Mouse (Mus musculus): ENCODE measurements around the gene Tubb2b. TPM values are rescaled to one million over a fixed set of nuclear protein-coding genes. Genes with fewer than 3 reads are reported as not detected.

Gene Tubb2b
- 36.7 and 40.0 TPM in 2 replicates for polyA plus RNA-seq (2015; fragmentation: Nextera tagmentation; extraction: Ambion mirVana)

GRCm38 (mm10) chr13:34130226-34130731, at the start of gene Tubb2b:
TSS of gene Tubb2b (minus strand) at chr13:34130466.
- H3K9me3 ChIP-seq = no peaks in the 10 kb centered on the region
- ATAC-seq (ENCODE audit: extremely low read depth, insufficient number of reproducible peaks, low FRiP score, low TSS enrichment) = peak; percentile 77
- under 1% methylated on average over 26 of the region's 26 CpGs for WGBS
- H3K4me3 ChIP-seq = peak within 1 kb of the TSS; percentile 77
- H3K9ac ChIP-seq = peak within 1 kb of the TSS; percentile 87
- H3K27ac ChIP-seq (replicated peaks) = peak within 1 kb of the TSS; percentile 94
- peaks cover 18% of the 10 kb centered on the region for H3K36me3 ChIP-seq
- peaks cover 31% of the 10 kb centered on the region for H3K27me3 ChIP-seq (replicated peaks)
- peak within 1 kb of the TSS; percentile 86 for H3K4me2 ChIP-seq
- peaks cover 54% of the 10 kb centered on the region for H3K4me1 ChIP-seq

- no peaks in the 10 kb centered on the region for H3K9me3 ChIP-seq
- no peak for ATAC-seq (ENCODE audit: extremely low read depth, insufficient number of reproducible peaks, low FRiP score, low TSS enrichment)
- 85% methylated on average over 6 of the region's 6 CpGs for WGBS
These were observed 43.8 kb upstream of the Tubb2b start for GRCm38 (mm10) chr13:34174025-34174424.

GRCm38 (mm10) chr13:34163304-34163975, 33.2 kb upstream of the Tubb2b start:
- WGBS = 38% methylated on average over 12 of the region's 12 CpGs
- no peak for ATAC-seq (ENCODE audit: extremely low read depth, insufficient number of reproducible peaks, low FRiP score, low TSS enrichment)
- H3K9me3 ChIP-seq = no peaks in the 10 kb centered on the region
- H3K27me3 ChIP-seq (replicated peaks) = no peaks in the 10 kb centered on the region
- H3K4me2 ChIP-seq = peak overlapping the region; percentile 72
- H3K9ac ChIP-seq = peak overlapping the region; percentile 85
- peaks cover 21% of the 10 kb centered on the region for H3K4me1 ChIP-seq
- H3K27ac ChIP-seq (replicated peaks) = peak overlapping the region; percentile 93
- H3K36me3 ChIP-seq = peaks cover 10% of the 10 kb centered on the region
- peak overlapping the region; percentile 78 for H3K4me3 ChIP-seq

More at GRCm38 (mm10) chr13:34174025-34174424, 43.8 kb upstream of the Tubb2b start:
- Histone ChIP-seq H3K36me3 (peaks cover 5% of the 10 kb centered on the region), H3K4me1 (peaks cover 13% of the 10 kb centered on the region), H3K4me3 (no peak overlapping the region), H3K27ac (replicated peaks) (no peak overlapping the region), H3K9ac (no peak overlapping the region), H3K27me3 (replicated peaks) (no peaks in the 10 kb centered on the region), H3K4me2 (no peak overlapping the region)

- peak within 1 kb of the TSS; percentile 85 for H3K9ac ChIP-seq
- peak; percentile 85 for ATAC-seq (ENCODE audit: extremely low read depth, insufficient number of reproducible peaks, low FRiP score, low TSS enrichment)
- 3% methylated on average over 44 of the region's 44 CpGs for whole genome bisulfite sequencing
These were observed 32.4 kb upstream of the Tubb2b start, which contains the start of gene Psmg4 for GRCm38 (mm10) chr13:34162491-34163303. TSS of gene Psmg4 (plus strand) at chr13:34162964.

GRCm38 (mm10) chr13:34159926-34160325, 29.7 kb upstream of the Tubb2b start:
- Histone ChIP-seq H3K4me2 (no peak overlapping the region), H3K4me1 (peaks cover 44% of the 10 kb centered on the region), H3K27me3 (replicated peaks) (no peaks in the 10 kb centered on the region), H3K27ac (replicated peaks) (no peak overlapping the region), H3K9ac (no peak overlapping the region), H3K36me3 (no peaks in the 10 kb centered on the region), H3K4me3 (no peak overlapping the region), H3K9me3 (no peaks in the 10 kb centered on the region)
- 64% methylated on average over 1 of the region's 1 CpGs for WGBS
- ATAC-seq (ENCODE audit: extremely low read depth, insufficient number of reproducible peaks, low FRiP score, low TSS enrichment) = no peak

More at GRCm38 (mm10) chr13:34162491-34163303, 32.4 kb upstream of the Tubb2b start, which contains the start of gene Psmg4:
- H3K36me3 ChIP-seq = peaks cover 10% of the 10 kb centered on the region
- peak within 1 kb of the TSS; percentile 78 for H3K4me3 ChIP-seq
- H3K27me3 ChIP-seq (replicated peaks) = no peaks in the 10 kb centered on the region
- peak within 1 kb of the TSS; percentile 93 for H3K27ac ChIP-seq (replicated peaks)
- H3K9me3 ChIP-seq = no peaks in the 10 kb centered on the region
- H3K4me1 ChIP-seq = peaks cover 21% of the 10 kb centered on the region
- H3K4me2 ChIP-seq = peak within 1 kb of the TSS; percentile 72

- H3K4me2 ChIP-seq = no peak overlapping the region
These were observed 27.4 kb upstream of the Tubb2b start for GRCm38 (mm10) chr13:34157596-34158157.

GRCm38 (mm10) chr13:34156840-34157185, 26.5 kb upstream of the Tubb2b start:
- WGBS = 58% methylated on average over 2 of the region's 2 CpGs
- H3K27ac ChIP-seq (replicated peaks) = peak overlapping the region; percentile 89

More at GRCm38 (mm10) chr13:34157596-34158157, 27.4 kb upstream of the Tubb2b start:
- Histone ChIP-seq H3K9ac (no peak overlapping the region), H3K27ac (replicated peaks) (peak overlapping the region; percentile 89; the same call in 1 of the 2 replicates), H3K4me3 (no peak overlapping the region), H3K27me3 (replicated peaks) (no peaks in the 10 kb centered on the region), H3K36me3 (no peaks in the 10 kb centered on the region), H3K4me1 (peaks cover 50% of the 10 kb centered on the region), H3K9me3 (no peaks in the 10 kb centered on the region)
- no peak for ATAC-seq (ENCODE audit: extremely low read depth, insufficient number of reproducible peaks, low FRiP score, low TSS enrichment)
- 82% methylated on average over 3 of the region's 3 CpGs for WGBS

GRCm38 (mm10) chr13:34156133-34156839, 26.0 kb upstream of the Tubb2b start:
- H3K4me1 ChIP-seq = peaks cover 43% of the 10 kb centered on the region
- H3K36me3 ChIP-seq = no peaks in the 10 kb centered on the region
- H3K27ac ChIP-seq (replicated peaks) = peak overlapping the region; percentile 89
- H3K4me3 ChIP-seq = no peak overlapping the region
- H3K4me2 ChIP-seq = peak overlapping the region; percentile 35
- ATAC-seq (ENCODE audit: extremely low read depth, insufficient number of reproducible peaks, low FRiP score, low TSS enrichment) = no peak
- H3K9ac ChIP-seq = peak overlapping the region; percentile 56; the same call in 1 of the 2 replicates
- H3K9me3 ChIP-seq = no peaks in the 10 kb centered on the region
- no peaks in the 10 kb centered on the region for H3K27me3 ChIP-seq (replicated peaks)
- WGBS = 49% methylated on average over 8 of the region's 8 CpGs

More at GRCm38 (mm10) chr13:34156840-34157185, 26.5 kb upstream of the Tubb2b start:
- H3K9me3 ChIP-seq = no peaks in the 10 kb centered on the region
- H3K36me3 ChIP-seq = no peaks in the 10 kb centered on the region
- peak overlapping the region; percentile 35 for H3K4me2 ChIP-seq
- no peak for ATAC-seq (ENCODE audit: extremely low read depth, insufficient number of reproducible peaks, low FRiP score, low TSS enrichment)
- peak overlapping the region; percentile 56; the same call in 1 of the 2 replicates for H3K9ac ChIP-seq
- peaks cover 43% of the 10 kb centered on the region for H3K4me1 ChIP-seq
- H3K27me3 ChIP-seq (replicated peaks) = no peaks in the 10 kb centered on the region
- no peak overlapping the region for H3K4me3 ChIP-seq

GRCm38 (mm10) chr13:34154931-34155272, 24.6 kb upstream of the Tubb2b start:
- H3K4me1 ChIP-seq = peaks cover 53% of the 10 kb centered on the region
- H3K4me2 ChIP-seq = peak overlapping the region; percentile 54
- H3K36me3 ChIP-seq = no peaks in the 10 kb centered on the region
- H3K4me3 ChIP-seq = peak overlapping the region; percentile 29
- 36% methylated on average over 3 of the region's 3 CpGs for WGBS
- peak overlapping the region; percentile 65 for H3K27ac ChIP-seq (replicated peaks)
- peak overlapping the region; percentile 69 for H3K9ac ChIP-seq
- H3K27me3 ChIP-seq (replicated peaks) = no peaks in the 10 kb centered on the region
- no peaks in the 10 kb centered on the region for H3K9me3 ChIP-seq
- ATAC-seq (ENCODE audit: extremely low read depth, insufficient number of reproducible peaks, low FRiP score, low TSS enrichment) = no peak

GRCm38 (mm10) chr13:34154217-34154930, 24.1 kb upstream of the Tubb2b start:
- peak overlapping the region; percentile 69 for H3K9ac ChIP-seq
- no peaks in the 10 kb centered on the region for H3K27me3 ChIP-seq (replicated peaks)
- H3K4me3 ChIP-seq = peak overlapping the region; percentile 29
- peak overlapping the region; percentile 54 for H3K4me2 ChIP-seq
- WGBS = 41% methylated on average over 13 of the region's 13 CpGs
- peak overlapping the region; percentile 70 for H3K27ac ChIP-seq (replicated peaks)
- H3K4me1 ChIP-seq = peaks cover 58% of the 10 kb centered on the region
- ATAC-seq (ENCODE audit: extremely low read depth, insufficient number of reproducible peaks, low FRiP score, low TSS enrichment) = no peak
- no peaks in the 10 kb centered on the region for H3K36me3 ChIP-seq
- no peaks in the 10 kb centered on the region for H3K9me3 ChIP-seq

Measured in heart, embryonic 13.5 days (tissue).